Mouse (Mus musculus) ovary, adult 2 months (tissue): Measurements from ENCODE around the gene Tenm3. TPM values are rescaled to one million over a fixed set of nuclear protein-coding genes. Genes with fewer than 3 reads are reported as not detected.

Source experiments
- polyA plus RNA-seq: library from polyadenylated mRNA; depleted of rRNA; stranded (reverse); fragments of >200 nt; gene quantifications from 2 replicates; pipeline ENCODE4 v1.2.3, GENCODE M21; 2012; rRNA removed

Tenm3 gene
- polyA plus RNA-seq: 7.0 and 7.4 TPM in 2 replicates

GRCm38 (mm10) chr8:48843931-48844285 lies at the start of gene Tenm3:
Tenm3 (minus strand) TSS chr8:48843951.

